Mouse (Mus musculus): ENCODE measurements around the gene Naxe. TPM values are rescaled to one million over a fixed set of nuclear protein-coding genes. Genes with fewer than 3 reads are reported as not detected.
A peak's percentile ranks its signal among the peaks of the same experiment; 100 is the strongest.

The Naxe gene
- total and polyA plus RNA-seq, 3 experiments = 114 to 182 (median 165) TPM

DNA sequence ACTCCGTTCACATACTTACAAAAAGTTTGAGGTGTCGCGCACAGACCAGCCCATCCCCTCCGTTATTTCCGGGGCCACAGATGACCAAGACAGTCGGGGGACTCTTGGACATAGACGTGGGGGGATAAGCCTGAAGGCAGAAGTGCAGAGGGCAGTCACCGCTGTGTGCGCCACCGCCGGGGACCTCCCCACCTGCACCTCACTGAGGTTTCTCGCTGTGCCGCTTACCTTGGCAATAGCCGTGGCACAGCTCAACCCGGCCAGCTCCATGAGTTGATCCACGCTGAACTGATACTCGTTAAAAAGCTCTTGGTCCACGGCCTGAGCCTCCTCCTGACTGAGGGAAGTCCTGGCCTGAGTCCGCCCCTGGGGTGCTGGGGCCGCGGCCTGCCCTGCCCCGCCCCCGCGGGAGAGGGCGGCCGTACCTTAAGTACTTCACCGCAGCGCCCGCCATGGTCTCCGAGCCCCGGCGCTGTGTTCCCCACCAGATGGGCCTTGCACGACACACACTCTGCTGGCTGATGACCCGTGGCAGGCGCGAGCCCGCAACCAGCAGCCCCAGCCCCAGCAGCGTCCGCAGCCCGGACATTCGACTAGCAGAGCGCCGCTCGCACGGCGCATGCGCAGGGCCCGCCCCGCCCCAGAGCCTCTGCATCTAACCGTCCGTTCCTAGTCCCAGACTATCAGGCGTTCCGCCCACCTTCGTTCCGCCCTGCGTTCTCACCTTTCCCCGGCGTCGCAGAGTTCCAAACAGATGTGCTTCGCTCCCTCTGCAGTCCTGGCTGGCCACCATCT lies at the start of gene Naxe (continued):
- TF ChIP-seq HCFC1 (IDR thresholded peaks at IDR 0.05; ENCODE audit: low read depth, low read length) (peak; percentile 86), TBP (IDR thresholded peaks at IDR 0.05; ENCODE audit: low read depth, low read length) (peak; percentile 84), MYB (IDR thresholded peaks at IDR 0.05; ENCODE audit: low read depth, low read length) (peak; percentile 46; the same call in 1 of the 2 replicates), EP300 (IDR thresholded peaks at IDR 0.05; ENCODE audit: low read depth in 1 of 2, low read length in 2 of 2) (peak in 1 of 2 experiments; percentile 52; a peak in 2 of 4 replicates)

DNA sequence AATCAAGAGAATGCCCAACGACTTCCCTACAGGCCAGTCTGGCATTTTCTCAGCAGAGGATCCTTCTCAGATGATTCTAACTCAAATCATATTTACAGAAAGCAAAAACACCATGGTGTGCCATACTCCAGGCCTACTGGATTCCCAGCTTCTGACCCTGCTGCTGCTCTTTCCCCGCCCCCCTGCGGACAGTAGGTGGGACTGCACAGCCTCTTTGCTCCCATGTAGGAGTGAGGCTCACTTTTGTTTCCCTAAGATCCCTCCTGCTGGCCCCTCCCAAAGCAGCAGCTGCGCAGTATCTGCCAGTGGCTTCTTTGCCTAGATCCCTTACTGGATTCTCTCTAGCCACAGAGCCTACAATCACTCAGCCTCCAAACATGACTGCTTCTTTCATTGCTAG lies 47.8 kb upstream of the Naxe start:
- Histone ChIP-seq H3K4me3 (ENCODE audit: control insufficient read depth in 1 of 2, insufficient read depth in 1 of 2, low read depth in 2 of 2, low read length in 2 of 2) (no peak overlapping the region), H3K9ac (ENCODE audit: control insufficient read depth, low read depth, low read length, poor library complexity, severe bottlenecking) (no peak overlapping the region), H3K27me3 (ENCODE audit: control insufficient read depth in 1 of 2, insufficient read depth in 2 of 2, low read length in 2 of 2) (no peaks in the 10 kb centered on the region), H3K9me3 (replicated peaks; ENCODE audit: insufficient read depth, low read length) (no peaks in the 10 kb centered on the region), H3K79me2 (ENCODE audit: control insufficient read depth, insufficient read depth, low read length, poor library complexity) (no peaks in the 10 kb centered on the region), H3K27ac (ENCODE audit: control insufficient read depth, low read depth, low read length) (no peak overlapping the region), H3K36me3 (ENCODE audit: control insufficient read depth in 1 of 2, insufficient read depth in 2 of 2, low read length in 2 of 2) (no peaks in the 10 kb centered on the region; a peak in 1 of 4 replicates), H3K4me1 (ENCODE audit: control insufficient read depth in 1 of 2, insufficient read depth in 2 of 2, low read length in 2 of 2) (no peaks in the 10 kb centered on the region)
- no peak for DNase-seq (ENCODE audit: low read depth, low spot score)
- TF ChIP-seq GABPA (IDR thresholded peaks at IDR 0.05; ENCODE audit: low read depth, low read length) = no peak

DNA sequence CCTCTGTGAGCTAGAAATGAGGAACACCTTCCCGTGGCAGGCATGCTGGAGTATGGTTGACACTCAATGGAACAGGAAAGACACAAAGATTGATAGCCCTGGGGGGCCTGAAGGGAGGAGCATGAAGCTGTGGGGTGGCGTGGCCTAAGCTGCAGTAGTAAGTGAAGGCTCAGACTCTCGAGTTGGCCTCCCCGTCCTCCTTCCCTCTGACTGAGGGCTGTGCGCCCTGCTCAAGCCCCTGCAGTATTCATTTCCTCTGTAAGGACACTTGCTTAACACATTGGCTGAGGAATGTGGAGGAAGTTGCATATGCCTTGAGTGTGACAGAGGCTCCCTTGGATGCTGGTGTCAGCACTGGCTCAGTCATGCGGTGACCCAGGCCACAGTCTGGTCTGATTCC lies 44.3 kb upstream of the Naxe start:
- no peak overlapping the region for H3K4me3 ChIP-seq (ENCODE audit: control insufficient read depth in 1 of 2, insufficient read depth in 1 of 2, low read depth in 2 of 2, low read length in 2 of 2)
- H3K27ac ChIP-seq (ENCODE audit: control insufficient read depth, low read depth, low read length) = no peak overlapping the region
- no peaks in the 10 kb centered on the region; a peak in 1 of 4 replicates for H3K36me3 ChIP-seq (ENCODE audit: control insufficient read depth in 1 of 2, insufficient read depth in 2 of 2, low read length in 2 of 2)
- H3K4me1 ChIP-seq (ENCODE audit: control insufficient read depth in 1 of 2, insufficient read depth in 2 of 2, low read length in 2 of 2) = 0 out of 4 replicates have a peak, but pooled peaks cover 0 to 6% of the 10 kb centered on the region in 2 experiments
- H3K79me2 ChIP-seq (ENCODE audit: control insufficient read depth, insufficient read depth, low read length, poor library complexity) = no peaks in the 10 kb centered on the region
- H3K27me3 ChIP-seq (ENCODE audit: control insufficient read depth in 1 of 2, insufficient read depth in 2 of 2, low read length in 2 of 2) = no peaks in the 10 kb centered on the region
- TF ChIP-seq GATA1 (IDR thresholded peaks at IDR 0.05; ENCODE audit: low read depth, low read length) (no peak), MXI1 (IDR thresholded peaks at IDR 0.05; ENCODE audit: low read depth, low read length) (no peak), MEF2A (IDR thresholded peaks at IDR 0.05; ENCODE audit: extremely low read depth, insufficient replicate concordance, low read depth, low read length, poor library complexity, severe bottlenecking) (no peak), RAD21 (IDR thresholded peaks at IDR 0.05; ENCODE audit: low read depth, low read length) (no peak), ZNF384 (IDR thresholded peaks at IDR 0.05; ENCODE audit: low read depth, low read length) (no peak), SIN3A (IDR thresholded peaks at IDR 0.05; ENCODE audit: low read length) (no peak), POLR2AphosphoS2 (IDR thresholded peaks at IDR 0.05; ENCODE audit: low read length) (no peak), KAT2A (conservative IDR thresholded peaks at IDR 0.05; ENCODE audit: low read depth, low read length) (no peak), ETS1 (IDR thresholded peaks at IDR 0.05; ENCODE audit: low read depth, low read length) (no peak), MAX (IDR thresholded peaks at IDR 0.05; ENCODE audit: low read length) (no peak), ZKSCAN1 (IDR thresholded peaks at IDR 0.05; ENCODE audit: low read depth, low read length) (no peak), TBP (IDR thresholded peaks at IDR 0.05; ENCODE audit: low read depth, low read length) (no peak), MYC (IDR thresholded peaks at IDR 0.05; ENCODE audit: low read depth, low read length) (no peak), UBTF (IDR thresholded peaks at IDR 0.05; ENCODE audit: borderline replicate concordance, insufficient read depth, low read depth, low read length) (no peak)
- H3K9ac ChIP-seq (ENCODE audit: control insufficient read depth, low read depth, low read length, poor library complexity, severe bottlenecking) = no peak overlapping the region
- no peak for DNase-seq (ENCODE audit: low read depth, low spot score)
- H3K9me3 ChIP-seq (replicated peaks; ENCODE audit: insufficient read depth, low read length) = no peaks in the 10 kb centered on the region

All from MEL (cell line).